Mouse (Mus musculus) bone marrow, adult 2 months (tissue): ENCODE measurements around the gene Lysmd4.

ENCODE experiments used
- CTCF ChIP-seq: fragments of 200-500 bp; IDR thresholded peaks from 2 replicates; pipeline ENCODE4 v1.5.1; 2011; ENCODE audit warnings: low read length, control low read depth; ENCODE audit not compliant: control insufficient read depth, insufficient read depth
- POLR2A ChIP-seq: fragments of 200-500 bp; IDR thresholded peaks from 2 replicates; pipeline ENCODE4 v1.6.1; 2011; ENCODE audit warnings: low read depth, mild to moderate bottlenecking, control low read depth, low read length, borderline replicate concordance; ENCODE audit not compliant: control insufficient read depth

- TF ChIP-seq POLR2A (peak; percentile 28; the same call in 1 of the 2 replicates), CTCF (no peak)
Measured at GRCm38 (mm10) chr7:67222220-67222862, at the start of gene Lysmd4.
